Mouse (Mus musculus) brain, embryonic 14.5 days (tissue): ENCODE measurements around the gene Gp9. TPM values are rescaled to one million over a fixed set of nuclear protein-coding genes. Genes with fewer than 3 reads are reported as not detected.
A peak's percentile ranks its signal among the peaks of the same experiment; 100 is the strongest.

ENCODE experiments used
- DNase-seq: peaks from one replicate; pipeline ENCODE4 v3.0.0-alpha.2; 2011; ENCODE audit warnings: low read depth
- CTCF ChIP-seq: fragments of 200-500 bp; IDR thresholded peaks from 2 replicates; pipeline ENCODE4 v1.5.1; 2012; ENCODE audit warnings: inconsistent platforms, mild to moderate bottlenecking, moderate library complexity, borderline replicate concordance; ENCODE audit not compliant: insufficient read depth, insufficient read length; ENCODE audit errors: extremely low read depth
- POLR2A ChIP-seq: fragments of 200-500 bp; IDR thresholded peaks from 2 replicates; pipeline ENCODE4 v1.6.1; 2012; ENCODE audit warnings: mild to moderate bottlenecking, inconsistent platforms, borderline replicate concordance; ENCODE audit not compliant: poor library complexity, insufficient read depth, insufficient read length, severe bottlenecking; ENCODE audit errors: extremely low read depth
- polyA plus RNA-seq: library from polyadenylated mRNA; depleted of rRNA; stranded (reverse); fragments of >200 nt; gene quantifications from 2 replicates; pipeline ENCODE4 v1.2.3, GENCODE M21; 2012; rRNA removed

Gene Gp9
- polyA plus RNA-seq, 1 experiment = 1.3 TPM

DNA sequence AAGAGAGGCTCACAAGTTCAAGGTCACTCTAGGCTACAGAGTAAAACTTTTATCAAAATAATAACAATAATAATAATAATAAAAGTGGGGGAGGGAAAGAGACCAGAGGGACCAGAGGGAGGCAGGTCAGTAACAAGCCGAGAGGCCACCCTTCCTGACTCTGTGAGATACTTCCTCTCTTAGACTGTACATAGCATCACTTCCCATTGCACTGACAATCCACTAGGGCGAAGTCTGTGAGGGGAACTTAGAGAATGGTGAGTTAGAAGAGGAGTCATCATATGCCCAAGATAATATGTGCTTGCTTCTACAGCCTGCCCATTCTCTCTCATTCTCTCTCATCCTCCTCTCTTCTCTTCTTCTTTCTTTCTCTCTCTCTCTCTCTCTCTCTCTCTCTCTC, 28.2 kb downstream of the Gp9 start:
- TF ChIP-seq CTCF (no peak), POLR2A (no peak)
- DNase-seq = no peak

DNA sequence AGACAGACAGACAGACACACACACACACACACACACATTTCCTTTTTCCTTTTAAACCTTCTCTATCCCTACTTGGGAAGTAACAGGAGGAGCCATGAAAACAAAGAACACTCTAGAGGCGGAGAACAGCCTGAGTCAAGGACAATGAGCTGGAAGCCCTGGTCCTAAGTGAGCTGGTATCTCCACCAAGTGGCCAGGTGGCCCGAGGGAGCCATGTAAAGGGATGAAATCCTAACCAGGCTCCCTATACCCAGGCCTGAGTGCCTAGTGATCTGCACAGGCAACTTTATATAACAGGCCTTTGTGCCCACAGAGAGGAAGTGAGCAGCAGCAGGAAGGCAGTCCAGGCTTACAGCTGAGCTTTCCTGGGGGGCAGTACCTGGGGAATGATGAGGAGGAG, 29.0 kb downstream of the Gp9 start:
- TF ChIP-seq POLR2A (no peak), CTCF (no peak)
- no peak for DNase-seq

DNA sequence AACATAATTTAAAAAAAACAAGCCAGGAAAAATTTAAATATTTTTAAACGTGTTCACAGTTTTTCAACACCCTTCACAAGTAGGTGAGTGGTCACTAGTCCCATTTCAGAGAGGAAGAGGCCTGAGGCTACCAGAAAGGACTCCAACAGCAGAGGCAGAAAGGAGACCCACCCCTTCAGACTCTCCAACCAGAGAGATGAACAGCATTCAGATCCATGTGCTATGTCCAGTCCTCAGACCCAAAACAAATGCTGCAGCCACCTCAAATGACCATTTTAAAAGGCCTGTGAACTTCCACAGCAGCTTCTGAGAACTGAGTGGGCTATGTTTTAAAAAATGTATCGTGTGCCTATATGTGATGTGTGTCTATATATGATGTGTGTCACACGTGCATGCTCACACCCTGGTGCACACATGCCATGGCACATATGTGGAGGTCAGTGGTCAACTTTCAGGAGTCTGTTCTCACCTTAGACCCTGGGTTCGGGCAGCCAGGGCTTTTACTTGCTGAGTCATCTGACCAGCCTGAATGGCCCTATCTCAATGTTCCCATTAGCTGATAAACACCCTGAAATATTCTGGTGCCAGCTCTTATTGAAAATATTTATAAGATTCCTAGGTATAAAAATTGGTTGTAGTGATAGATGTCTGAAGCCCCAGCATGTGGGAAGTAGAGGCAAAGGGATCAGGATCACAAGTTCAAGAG, 30.0 kb downstream of the Gp9 start:
- DNase-seq = no peak
- no peak for TF ChIP-seq POLR2A
- no peak for TF ChIP-seq CTCF

DNA sequence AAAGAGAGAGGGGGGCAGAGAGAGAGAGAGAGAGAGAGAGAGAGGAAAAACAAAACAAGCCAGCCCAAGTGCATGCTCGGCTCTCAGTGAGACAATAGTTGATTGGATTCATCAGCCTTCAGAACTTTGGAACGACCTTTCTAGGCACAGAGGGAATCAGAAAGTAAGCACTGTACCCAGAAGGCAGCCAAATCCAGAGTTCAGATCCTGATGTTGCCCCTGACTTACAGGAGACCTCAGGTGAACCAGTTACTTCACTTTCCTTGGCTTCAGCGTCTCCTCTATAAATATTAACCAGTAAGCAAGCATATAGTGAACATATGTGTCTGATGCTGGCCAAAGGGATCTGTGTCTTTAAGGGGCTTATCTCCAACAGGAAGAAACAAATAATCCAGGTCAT, 30.6 kb downstream of the Gp9 start:
- no peak for TF ChIP-seq POLR2A
- TF ChIP-seq CTCF = no peak
- no peak for DNase-seq

DNA sequence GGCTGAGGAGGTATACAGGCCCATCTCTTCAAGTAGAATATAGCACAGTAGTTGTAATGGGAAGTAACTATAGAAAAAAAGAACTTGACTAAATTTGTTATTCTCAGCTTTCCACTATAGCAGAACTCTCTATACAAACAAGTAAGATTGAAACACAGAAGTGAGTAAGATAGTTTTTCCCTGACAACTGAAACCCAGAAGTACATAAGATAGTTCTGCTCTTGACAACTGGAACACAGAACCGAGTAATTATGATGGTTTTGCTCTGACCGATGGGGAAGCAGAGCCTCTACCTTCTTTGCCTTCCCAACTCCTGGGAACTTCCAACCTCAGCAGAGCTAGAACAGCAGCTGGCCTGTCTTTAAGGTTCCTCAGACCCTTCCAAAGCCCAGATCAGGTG, 31.3 kb downstream of the Gp9 start:
- TF ChIP-seq CTCF = no peak
- DNase-seq = no peak

DNA sequence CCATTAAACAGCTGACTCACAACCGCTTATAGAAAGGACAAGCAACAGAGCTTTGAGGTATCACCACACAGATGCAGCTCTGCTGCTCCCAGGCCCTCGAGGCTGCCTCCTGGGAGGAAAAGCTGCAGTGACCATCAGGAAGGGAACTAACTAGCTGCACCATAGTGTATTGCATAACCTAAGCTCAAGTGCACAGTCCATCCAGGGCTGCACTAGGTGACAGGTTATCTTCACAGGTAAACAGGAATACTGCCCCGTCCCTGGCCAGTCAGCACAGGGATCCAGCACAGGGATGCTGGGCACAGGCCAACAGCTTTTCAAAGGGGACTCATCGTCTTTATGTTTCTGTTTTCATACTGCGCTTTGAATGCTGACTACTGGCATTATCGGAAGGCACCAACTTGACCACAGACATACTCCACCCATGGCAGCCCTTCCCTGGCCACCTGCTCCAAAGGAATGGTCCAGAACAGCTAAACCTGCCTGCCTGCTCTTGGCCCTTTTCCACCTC, 31.8 kb downstream of the Gp9 start:
- no peak for DNase-seq
- TF ChIP-seq CTCF (no peak), POLR2A (no peak)

DNA sequence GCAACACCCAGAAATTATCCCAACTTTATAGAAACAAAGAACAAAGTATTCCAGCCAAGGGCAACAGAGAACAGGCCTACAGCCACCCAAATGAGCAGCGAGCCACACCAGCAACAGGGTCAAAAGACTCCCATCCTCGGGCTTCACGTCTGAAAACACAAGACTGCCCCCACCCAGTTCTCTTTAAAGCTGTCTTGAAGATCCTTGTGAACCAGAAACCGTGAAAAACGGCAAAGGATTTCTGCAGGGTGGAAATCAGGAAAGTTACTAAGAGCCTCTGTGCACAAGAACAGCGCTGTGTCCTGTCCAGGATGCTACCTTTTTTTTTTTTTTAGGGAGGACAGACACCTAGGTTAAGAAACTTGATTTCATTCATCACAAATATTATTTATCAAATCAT, 32.4 kb downstream of the Gp9 start:
- no peak for DNase-seq
- no peak for TF ChIP-seq POLR2A

DNA sequence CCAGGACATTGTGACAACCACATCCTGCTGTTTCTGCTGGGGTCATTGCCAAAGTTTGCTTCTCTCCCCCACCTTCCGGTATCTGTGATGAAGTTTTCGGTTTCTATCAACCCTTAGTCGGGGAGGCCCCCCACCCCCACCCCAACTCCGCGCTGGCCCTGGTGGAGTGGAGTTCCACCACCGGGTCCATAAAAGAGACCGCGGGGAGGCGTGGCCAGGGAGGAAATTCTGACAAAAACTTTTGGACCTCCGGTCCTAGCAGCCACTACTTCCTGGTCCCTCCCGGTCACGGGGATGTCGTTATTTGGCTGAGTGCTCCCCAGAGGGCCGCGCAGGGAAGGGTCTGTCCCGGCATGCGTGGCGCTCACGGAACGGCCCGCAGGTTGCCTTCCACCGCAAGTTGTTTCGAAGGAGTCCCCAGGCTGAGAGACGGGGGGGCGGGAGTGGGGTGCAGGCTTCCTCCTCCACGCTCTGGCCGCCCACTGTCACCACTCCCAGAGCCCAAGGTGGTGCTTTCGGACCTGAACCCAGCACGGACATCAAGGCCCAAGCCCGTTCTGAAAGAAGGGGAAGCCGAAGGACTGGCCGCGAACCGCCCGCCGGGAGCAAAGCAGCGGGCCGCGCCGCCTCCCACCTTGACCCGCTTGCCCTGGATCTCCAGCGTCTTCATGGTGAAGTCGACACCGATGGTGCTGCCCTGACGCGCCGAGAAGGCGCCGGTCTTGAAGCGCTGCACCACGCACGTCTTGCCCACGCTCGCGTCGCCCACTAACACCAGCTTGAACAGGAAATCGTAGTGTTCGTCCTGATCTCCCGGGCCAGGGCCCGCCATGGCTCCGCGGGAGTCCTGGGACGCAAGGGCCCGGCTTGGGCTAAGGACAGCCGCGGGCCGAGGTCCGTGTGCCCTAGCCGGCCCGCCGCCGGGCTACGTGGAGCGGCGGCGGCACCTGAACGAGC, 33.1 kb downstream of the Gp9 start:
- peak; percentile 68 for DNase-seq
- no peak for TF ChIP-seq POLR2A
- TF ChIP-seq CTCF = no peak

DNA sequence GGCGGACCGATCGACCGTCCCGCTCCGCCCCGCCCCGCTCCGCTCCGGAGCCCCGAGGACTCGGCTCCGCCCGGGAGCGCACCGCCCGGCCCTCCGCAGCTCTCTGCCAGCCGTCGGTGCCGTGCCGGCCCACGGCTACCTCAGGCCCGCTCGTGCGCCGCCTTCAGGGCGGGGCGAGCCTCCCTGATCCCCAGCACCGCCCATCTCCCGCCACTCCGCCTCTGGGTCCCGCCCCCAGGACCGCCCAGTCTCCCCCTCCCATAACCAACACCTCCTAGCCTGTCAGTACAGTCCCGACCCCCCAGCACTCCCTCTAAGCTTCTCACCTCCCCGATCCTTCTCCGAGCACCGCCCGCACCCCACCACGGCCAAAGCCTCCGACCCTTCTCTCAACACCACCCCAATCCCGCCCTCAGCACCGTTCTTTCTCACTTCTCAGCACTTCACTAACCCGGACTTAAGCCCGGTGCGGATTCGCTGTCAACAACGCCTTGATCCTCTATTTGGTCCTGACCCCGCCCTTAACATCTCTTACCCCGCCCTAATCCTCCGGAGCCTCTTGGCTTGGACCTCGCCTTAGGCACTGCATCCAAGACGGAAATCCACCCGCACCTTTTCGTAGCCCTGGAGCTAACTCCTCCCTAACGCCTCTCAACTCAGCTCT, 33.9 kb downstream of the Gp9 start, which contains the start of gene Rab43:
Gene Rab43, minus strand, starts transcription at position 490 of the 664 bp plus-strand sequence.
- DNase-seq = peak; percentile 93
- TF ChIP-seq POLR2A (peak; percentile 88), CTCF (no peak; the same call in 1 of the 2 replicates)

DNA sequence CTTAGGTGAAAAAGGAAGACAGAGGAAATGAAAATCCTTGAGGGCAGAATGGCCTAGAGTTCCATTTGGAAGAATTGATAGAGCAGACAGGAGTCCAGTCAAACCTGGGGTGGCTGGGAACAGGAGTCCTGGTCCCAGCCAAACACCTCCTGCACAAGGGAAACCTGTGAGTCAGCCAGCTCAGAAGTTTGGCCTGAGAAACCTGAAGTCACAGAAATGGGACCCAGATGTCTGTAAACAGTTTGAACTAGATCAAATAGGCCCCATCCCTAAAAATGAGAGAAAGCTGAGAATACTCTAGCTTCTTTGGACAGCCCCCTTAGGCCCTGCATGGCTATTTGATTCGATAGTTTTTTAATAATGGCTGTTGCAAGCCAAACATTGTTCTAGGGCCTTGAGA, 34.8 kb downstream of the Gp9 start:
- no peak for DNase-seq
- TF ChIP-seq CTCF = no peak

DNA sequence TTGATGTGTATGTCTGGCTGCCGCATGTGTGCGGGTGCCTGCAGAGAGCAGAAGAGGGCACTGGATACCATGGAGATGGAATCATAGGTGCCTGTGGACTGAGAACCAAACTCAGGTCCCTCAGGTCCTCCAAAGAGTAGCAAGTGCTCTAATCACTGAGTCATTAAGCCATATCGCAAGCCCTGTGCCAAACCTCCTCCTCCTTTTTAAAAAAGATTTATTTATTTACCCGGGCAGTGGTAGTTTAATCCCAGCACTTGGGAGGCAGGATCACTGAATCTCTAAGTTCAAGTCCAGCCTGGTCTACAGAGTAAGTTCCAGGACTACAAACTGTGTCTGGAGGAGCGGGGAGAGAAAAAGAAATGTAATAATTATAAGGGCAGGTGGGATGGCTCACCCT, 36.6 kb downstream of the Gp9 start:
- TF ChIP-seq CTCF = no peak
- TF ChIP-seq POLR2A = no peak
- DNase-seq = no peak

DNA sequence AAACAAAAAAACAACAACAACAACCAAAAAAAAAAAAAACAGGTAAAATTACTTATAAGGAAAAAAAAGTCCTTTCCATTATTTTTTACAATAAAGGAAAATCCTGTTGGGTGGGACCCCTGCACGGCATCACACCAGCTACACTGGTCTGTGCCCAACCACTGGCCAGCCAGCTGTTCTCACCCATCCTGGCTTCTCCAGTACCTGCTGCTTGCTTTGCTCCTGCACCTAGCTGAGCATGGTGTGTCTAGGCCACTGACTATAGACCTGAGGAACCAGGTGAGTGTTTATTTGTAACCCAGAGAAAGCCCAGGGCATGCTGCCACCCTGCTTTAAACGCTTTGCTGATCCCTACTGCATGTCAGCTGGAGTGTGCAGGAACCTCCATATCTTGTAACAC, 42.5 kb downstream of the Gp9 start:
- TF ChIP-seq POLR2A = no peak
- no peak for TF ChIP-seq CTCF
- no peak for DNase-seq

Other genes starting within 250 kb of the Gp9 start
- gene Arhgap25, start 244.8 kb upstream of the Gp9 start, polyA plus RNA-seq = 0.85 and 1.4 TPM in 2 replicates
- 2.4 TPM in 2 replicates for gene Prokr1, start 187.3 kb upstream of the Gp9 start, polyA plus RNA-seq
- 6.4 and 7.2 TPM in 2 replicates for gene Aplf, start 105.9 kb upstream of the Gp9 start, polyA plus RNA-seq
- gene Efcc1, start 47.2 kb upstream of the Gp9 start, polyA plus RNA-seq = 2.0 and 4.6 TPM in 2 replicates
- 13.4 and 14.3 TPM in 2 replicates for gene Rab43, start 34.1 kb downstream of the Gp9 start, polyA plus RNA-seq
- 5.9 and 6.8 TPM in 2 replicates for gene Gm45140, start 57.7 kb downstream of the Gp9 start, polyA plus RNA-seq
- gene Isy1, start 60.7 kb downstream of the Gp9 start, polyA plus RNA-seq = 31.3 and 38.3 TPM in 2 replicates
- gene Cnbp, start 73.0 kb downstream of the Gp9 start, polyA plus RNA-seq = 264 and 299 TPM in 2 replicates
- 78.3 and 121 TPM in 2 replicates for gene Copg1, start 109.7 kb downstream of the Gp9 start, polyA plus RNA-seq
- gene Hmces, start 135.9 kb downstream of the Gp9 start, polyA plus RNA-seq = 35.5 and 38.2 TPM in 2 replicates
- gene H1fx, start 203.6 kb downstream of the Gp9 start, polyA plus RNA-seq = 153 and 175 TPM in 2 replicates